Comparison of ENCODE assay signal across 9 mouse cellular contexts in the genomic region with DNA sequence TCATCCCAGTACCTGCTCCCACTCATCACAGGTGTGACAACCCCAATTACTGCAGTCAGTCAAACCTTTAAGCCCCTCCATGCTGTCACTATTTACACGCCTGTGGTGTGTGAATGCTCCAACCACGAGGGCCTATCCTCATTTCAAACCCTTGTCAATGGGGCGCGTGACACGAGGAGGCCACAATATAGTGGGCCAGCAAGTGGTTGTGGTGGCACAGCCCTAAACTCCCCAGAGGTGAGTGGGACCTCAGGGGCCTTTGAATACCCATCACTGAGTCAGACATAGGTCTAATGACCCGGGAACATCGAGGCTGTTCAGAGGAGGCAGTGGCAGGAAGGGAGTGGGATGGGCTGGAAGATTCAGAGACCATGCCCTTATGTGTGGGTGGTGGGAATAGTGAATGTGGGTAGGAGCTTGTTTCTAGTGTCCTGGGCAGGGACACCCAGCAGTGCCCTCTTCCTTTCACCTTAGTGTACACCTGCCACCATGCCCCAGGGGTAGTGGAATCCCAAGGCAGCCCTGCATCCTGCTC. TPM values are rescaled to one million over a fixed set of nuclear protein-coding genes. Genes with fewer than 3 reads are reported as not detected.
A peak's percentile ranks its signal among the peaks of the same experiment; 100 is the strongest.
DNase-seq lines count a peak whose midpoint lies in the region; ATAC-seq and TF ChIP-seq lines count a peak whose summit lies in the region.
"Had no signal": no experiment of that assay in that cellular context is flagged by ENCODE, and none has a peak within 500 bp of the region (broad histone marks: within the 10 kb centered on the region; RNA-seq: fewer than 3 reads in every experiment).

No protein-coding gene starts in this region.

- H3K36me3 ChIP-seq in erythroblast, embryonic 14.5 days (ENCODE audit: control insufficient read depth), result no peaks in the 10 kb centered on the region
- H3K36me3 ChIP-seq in E14TG2a.4 (ENCODE audit: insufficient read depth, low read length), result peaks cover 17% of the 10 kb centered on the region
- H3K36me3 ChIP-seq in heart, embryonic 16.5 days (ENCODE audit: control insufficient read depth, insufficient read depth), result no peaks in the 10 kb centered on the region
- H3K36me3 ChIP-seq in liver, embryonic 16.5 days (ENCODE audit: control insufficient read depth, insufficient read depth), result no peaks in the 10 kb centered on the region

- H3K9ac ChIP-seq in heart, embryonic 16.5 days (ENCODE audit: low read length), result peak overlapping the region; percentile 81
- peak overlapping the region; percentile 53 for H3K9ac ChIP-seq in liver, embryonic 16.5 days (ENCODE audit: low read depth, low read length)

- H3K4me1 ChIP-seq in erythroblast, embryonic 14.5 days (ENCODE audit: control insufficient read depth), result peaks cover 7% of the 10 kb centered on the region
- peaks cover 82% of the 10 kb centered on the region for H3K4me1 ChIP-seq in E14TG2a.4 (replicated peaks; ENCODE audit: low read depth, low read length)
- H3K4me1 ChIP-seq in heart, embryonic 16.5 days (ENCODE audit: control insufficient read depth, insufficient read depth, low read length), result peaks cover 67% of the 10 kb centered on the region
- peaks cover 4% of the 10 kb centered on the region for H3K4me1 ChIP-seq in liver, embryonic 16.5 days (ENCODE audit: control insufficient read depth, low read depth, low read length)

- peaks cover 14% of the 10 kb centered on the region for H3K27me3 ChIP-seq in erythroblast, embryonic 14.5 days (ENCODE audit: control insufficient read depth)
- no peaks in the 10 kb centered on the region for H3K27me3 ChIP-seq in E14TG2a.4 (ENCODE audit: insufficient read depth, low read length)
- H3K27me3 ChIP-seq in heart, embryonic 16.5 days (ENCODE audit: control insufficient read depth, insufficient read depth, low read length), result no peaks in the 10 kb centered on the region
- peaks cover 3% of the 10 kb centered on the region for H3K27me3 ChIP-seq in liver, embryonic 16.5 days (ENCODE audit: control insufficient read depth, insufficient read depth, low read depth, low read length)

- ATAC-seq in erythroblast, adult 5-6 weeks (replicated peaks; ENCODE audit: low FRiP score, poor library complexity, severe bottlenecking), result no peak
- no peak for ATAC-seq in heart, embryonic 16.5 days (replicated peaks; ENCODE audit: extremely low read depth, insufficient read depth, low FRiP score)
- ATAC-seq in liver, embryonic 16.5 days (ENCODE audit: low read depth), result no peak
- ATAC-seq in frontal cortex, adult (ENCODE audit: low TSS enrichment), result no peak

- peak overlapping the region; percentile 77 for H3K4me2 ChIP-seq in heart, embryonic 16.5 days (ENCODE audit: low read depth, low read length)
- H3K4me2 ChIP-seq in liver, embryonic 16.5 days (ENCODE audit: low read depth, low read length), result peak overlapping the region; percentile 67

- H3K4me3 ChIP-seq in erythroblast, embryonic 14.5 days (replicated peaks), result peak overlapping the region; percentile 54
- peak overlapping the region; percentile 87 for H3K4me3 ChIP-seq in E14TG2a.4 (replicated peaks; ENCODE audit: low read length)
- H3K4me3 ChIP-seq in heart, embryonic 16.5 days (ENCODE audit: low read length), result peak overlapping the region; percentile 73
- peak overlapping the region; percentile 62 for H3K4me3 ChIP-seq in liver, embryonic 16.5 days (ENCODE audit: low read depth, low read length)

- DNase-seq in thymus, adult 18-20 months, result no peak
- no peak for DNase-seq in adipocyte (ENCODE audit: low spot score)

- TF ChIP-seq CTCF in E14TG2a.4 (conservative IDR thresholded peaks at IDR 0.05; ENCODE audit: low read length), result no peak

- no peaks in the 10 kb centered on the region for H3K9me3 ChIP-seq in erythroblast, embryonic 14.5 days (ENCODE audit: control insufficient read depth, low read length)
- no peaks in the 10 kb centered on the region for H3K9me3 ChIP-seq in E14TG2a.4 (ENCODE audit: low read length)
- H3K9me3 ChIP-seq in heart, embryonic 16.5 days (replicated peaks; ENCODE audit: control insufficient read depth, low read length), result no peaks in the 10 kb centered on the region
- no peaks in the 10 kb centered on the region for H3K9me3 ChIP-seq in liver, embryonic 16.5 days (replicated peaks; ENCODE audit: control insufficient read depth, low read length)

- WGBS in heart, embryonic 16.5 days, result 61% methylated on average over 7 of the region's 7 CpGs
- 48% methylated on average over 7 of the region's 7 CpGs for WGBS in liver, embryonic 16.5 days (ENCODE audit: insufficient replicate concordance)

- H3K27ac ChIP-seq in heart, embryonic 16.5 days (ENCODE audit: low read length), result peak overlapping the region; percentile 86
- no peak overlapping the region for H3K27ac ChIP-seq in liver, embryonic 16.5 days (ENCODE audit: low read length)

RNA-seq across cellular contexts. Expression of a gene that starts 21.0 kb away (rescaled TPM):
- polyA plus RNA-seq in erythroblast, embryonic 14.5 days (2012), result 0.03 and 0.06 TPM in 2 replicates
- total RNA-seq in erythroblast, adult 5-6 weeks (2015; ENCODE audit: low replicate concordance), result 1.5 TPM in 1 of 2 replicates, not detected in the other
- total RNA-seq in erythroblast, adult 5-6 weeks (2017; ENCODE audit: low replicate concordance), result 0.28 and 4.2 TPM in 2 replicates
- polyA plus RNA-seq in heart, embryonic 16.5 days (2015; fragmentation: Nextera tagmentation; extraction: Ambion mirVana), result 21.2 and 22.3 TPM in 2 replicates
- polyA plus RNA-seq in liver, embryonic 16.5 days (2015; fragmentation: Nextera tagmentation; extraction: Ambion mirVana), result 2.3 TPM in 2 replicates

RNA-seq across cellular contexts. Expression of a gene that starts 28.1 kb away (rescaled TPM):
- polyA plus RNA-seq in erythroblast, embryonic 14.5 days (2012), result not detected in 2 replicates
- total RNA-seq in erythroblast, adult 5-6 weeks (2015; ENCODE audit: low replicate concordance), result 5.9 TPM in 1 of 2 replicates, not detected in the other
- total RNA-seq in erythroblast, adult 5-6 weeks (2017; ENCODE audit: low replicate concordance), result not detected in 2 replicates
- 1.3 and 1.4 TPM in 2 replicates for polyA plus RNA-seq in heart, embryonic 16.5 days (2015; fragmentation: Nextera tagmentation; extraction: Ambion mirVana)
- 1.1 and 1.3 TPM in 2 replicates for polyA plus RNA-seq in liver, embryonic 16.5 days (2015; fragmentation: Nextera tagmentation; extraction: Ambion mirVana)

RNA-seq across cellular contexts. Expression of a gene that starts 29.2 kb away (rescaled TPM):
- not detected in 2 replicates for polyA plus RNA-seq in erythroblast, embryonic 14.5 days (2012)
- not detected in 2 replicates for total RNA-seq in erythroblast, adult 5-6 weeks (2015; ENCODE audit: low replicate concordance)
- not detected in 2 replicates for total RNA-seq in erythroblast, adult 5-6 weeks (2017; ENCODE audit: low replicate concordance)
- 0.30 TPM in 1 of 2 replicates, not detected in the other for polyA plus RNA-seq in heart, embryonic 16.5 days (2015; fragmentation: Nextera tagmentation; extraction: Ambion mirVana)
- 1.6 and 9.7 TPM in 2 replicates for polyA plus RNA-seq in liver, embryonic 16.5 days (2015; fragmentation: Nextera tagmentation; extraction: Ambion mirVana)
- total RNA-seq: layer of hippocampus, postnatal 10 days had no signal

RNA-seq across cellular contexts. Expression of a gene that starts 37.3 kb away (rescaled TPM):
- polyA plus RNA-seq in erythroblast, embryonic 14.5 days (2012), result not detected in 2 replicates
- not detected in 2 replicates for total RNA-seq in erythroblast, adult 5-6 weeks (2015; ENCODE audit: low replicate concordance)
- not detected in 2 replicates for total RNA-seq in erythroblast, adult 5-6 weeks (2017; ENCODE audit: low replicate concordance)
- polyA plus RNA-seq in heart, embryonic 16.5 days (2015; fragmentation: Nextera tagmentation; extraction: Ambion mirVana), result 0.43 and 1.1 TPM in 2 replicates
- polyA plus RNA-seq in liver, embryonic 16.5 days (2015; fragmentation: Nextera tagmentation; extraction: Ambion mirVana), result 0.28 and 0.70 TPM in 2 replicates

RNA-seq across cellular contexts. Expression of a gene that starts 49.6 kb away (rescaled TPM):
- polyA plus RNA-seq in erythroblast, embryonic 14.5 days (2012), result 1.8 and 2.1 TPM in 2 replicates
- total RNA-seq in erythroblast, adult 5-6 weeks (2015; ENCODE audit: low replicate concordance), result 4.0 and 6.3 TPM in 2 replicates
- total RNA-seq in erythroblast, adult 5-6 weeks (2017; ENCODE audit: low replicate concordance), result 2.8 and 2.9 TPM in 2 replicates
- 28.6 and 29.1 TPM in 2 replicates for polyA plus RNA-seq in heart, embryonic 16.5 days (2015; fragmentation: Nextera tagmentation; extraction: Ambion mirVana)
- 12.1 TPM in 2 replicates for polyA plus RNA-seq in liver, embryonic 16.5 days (2015; fragmentation: Nextera tagmentation; extraction: Ambion mirVana)
